Mouse (Mus musculus) ES-E14 (cell line): Measurements from ENCODE around the gene Fam83b.

ENCODE experiments used
- CHD2 ChIP-seq: IDR thresholded peaks from 2 replicates; pipeline ENCODE4 v1.6.1; 2014; ENCODE audit warnings: mild to moderate bottlenecking, low read depth, low read length, inconsistent platforms
- HCFC1 ChIP-seq: IDR thresholded peaks from 2 replicates; pipeline ENCODE4 v1.6.1; 2012; ENCODE audit warnings: low read length, inconsistent platforms, borderline replicate concordance; ENCODE audit not compliant: insufficient read depth
- ZC3H11A ChIP-seq: IDR thresholded peaks from 2 replicates; pipeline ENCODE4 v1.6.1; 2012; ENCODE audit warnings: low read depth, mild to moderate bottlenecking, inconsistent platforms, low read length, borderline replicate concordance
- ZNF384 ChIP-seq: IDR thresholded peaks from 2 replicates; pipeline ENCODE4 v1.6.1; 2012; ENCODE audit warnings: low read depth, low read length, inconsistent platforms

DNA sequence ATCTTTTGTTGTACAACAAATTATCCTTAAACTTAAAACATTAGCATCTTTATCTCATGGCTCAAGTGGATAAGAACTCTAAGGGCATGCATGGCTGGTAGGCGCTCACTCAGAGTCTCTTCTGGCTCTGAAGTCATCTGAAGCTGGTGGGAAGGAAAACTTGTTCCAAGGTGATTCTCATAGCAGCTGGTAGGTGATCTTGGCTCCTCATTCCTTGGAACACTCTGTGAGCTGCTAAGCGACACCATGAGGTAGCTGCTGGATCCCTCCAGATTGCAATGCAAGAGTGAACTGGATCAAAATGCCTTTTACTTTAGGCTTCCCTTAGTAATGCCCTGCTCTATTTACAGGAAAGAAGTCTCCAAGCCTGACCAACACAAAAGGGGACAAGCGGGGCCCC lies 34.5 kb downstream of the Fam83b start:
- no peak for TF ChIP-seq ZNF384
- TF ChIP-seq ZC3H11A: no peak
- TF ChIP-seq CHD2: no peak
- TF ChIP-seq HCFC1: no peak
